Mouse (Mus musculus): Measurements from ENCODE around the gene Cand1.

GRCm38 (mm10) chr10:119204334-119204946, 35.4 kb downstream of the Cand1 start:
- TF ChIP-seq EP300 (IDR thresholded peaks at IDR 0.05; ENCODE audit: insufficient read depth, low read depth, low read length) = no peak
- TF ChIP-seq CTCF (IDR thresholded peaks at IDR 0.05) = no peak

Measured in heart, adult 2 months (tissue).